Mouse (Mus musculus) ES-E14 (cell line): ENCODE results near the gene Dtnbp1.

Source experiments
- CHD2 ChIP-seq: IDR thresholded peaks from 2 replicates; pipeline ENCODE4 v1.6.1; 2014; ENCODE audit warnings: mild to moderate bottlenecking, low read depth, low read length, inconsistent platforms
- HCFC1 ChIP-seq: IDR thresholded peaks from 2 replicates; pipeline ENCODE4 v1.6.1; 2012; ENCODE audit warnings: low read length, inconsistent platforms, borderline replicate concordance; ENCODE audit not compliant: insufficient read depth
- MAFK ChIP-seq: IDR thresholded peaks from 2 replicates; pipeline ENCODE4 v1.6.1; 2014; ENCODE audit warnings: mild to moderate bottlenecking, low read depth, low read length, inconsistent platforms; ENCODE audit not compliant: insufficient read depth
- ZC3H11A ChIP-seq: IDR thresholded peaks from 2 replicates; pipeline ENCODE4 v1.6.1; 2012; ENCODE audit warnings: low read depth, mild to moderate bottlenecking, inconsistent platforms, low read length, borderline replicate concordance
- ZNF384 ChIP-seq: IDR thresholded peaks from 2 replicates; pipeline ENCODE4 v1.6.1; 2012; ENCODE audit warnings: low read depth, low read length, inconsistent platforms

DNA sequence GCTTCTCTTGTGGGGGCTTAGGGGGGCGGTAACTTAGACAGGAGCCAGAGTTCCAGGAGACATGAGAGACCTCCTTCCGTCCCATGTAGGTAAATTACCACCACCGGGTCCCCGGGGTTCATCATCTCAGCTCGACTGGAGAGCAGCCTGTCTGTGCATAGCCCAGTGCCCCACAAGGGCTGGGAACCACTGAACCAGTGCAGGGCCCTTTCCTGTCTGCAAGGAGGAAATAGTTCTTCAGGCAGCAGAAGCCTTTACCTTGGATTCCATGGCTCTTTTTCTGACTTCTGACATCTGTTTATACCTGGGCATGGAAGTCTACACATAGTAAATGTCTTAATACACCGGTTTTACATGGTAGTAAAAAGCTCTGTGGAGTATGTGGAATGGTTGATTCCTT is 5.8 kb upstream of the Dtnbp1 start:
- TF ChIP-seq HCFC1 (no peak), ZNF384 (no peak), ZC3H11A (no peak), CHD2 (no peak), MAFK (no peak)
